ENCODE assay signal across 8 mouse cellular contexts in genomic region chr4:83525690-83526055, GRCm38 (mm10). TPM values are rescaled to one million over a fixed set of nuclear protein-coding genes. Genes with fewer than 3 reads are reported as not detected.
DNase-seq lines count a peak whose midpoint lies in the region; ATAC-seq and TF ChIP-seq lines count a peak whose summit lies in the region.

No protein-coding gene starts in this region.

- H3K27me3 ChIP-seq in heart, embryonic 15.5 days, result no peaks in the 10 kb centered on the region
- no peaks in the 10 kb centered on the region for H3K27me3 ChIP-seq in ES-Bruce4 (ENCODE audit: control insufficient read depth, insufficient read depth, low read length, poor library complexity, severe bottlenecking)
- H3K27me3 ChIP-seq in embryonic facial prominence, embryonic 10.5 days (replicated peaks; ENCODE audit: low read depth, poor library complexity, severe bottlenecking), result no peaks in the 10 kb centered on the region
- no peaks in the 10 kb centered on the region for H3K27me3 ChIP-seq in intestine, embryonic 15.5 days (replicated peaks)
- no peaks in the 10 kb centered on the region for H3K27me3 ChIP-seq in midbrain, embryonic 14.5 days (ENCODE audit: control insufficient read depth, insufficient read depth, low read length)

- peaks cover 8% of the 10 kb centered on the region; the same call in 1 of the 2 replicates for H3K4me1 ChIP-seq in heart, embryonic 15.5 days (replicated peaks)
- peaks cover 1% of the 10 kb centered on the region for H3K4me1 ChIP-seq in ES-Bruce4 (ENCODE audit: control insufficient read depth, insufficient read depth, low read length)
- H3K4me1 ChIP-seq in embryonic facial prominence, embryonic 10.5 days, result peaks cover 44% of the 10 kb centered on the region
- H3K4me1 ChIP-seq in intestine, embryonic 15.5 days (replicated peaks), result peaks cover 5% of the 10 kb centered on the region; the same call in 1 of the 2 replicates
- H3K4me1 ChIP-seq in midbrain, embryonic 14.5 days (ENCODE audit: control insufficient read depth, insufficient read depth, low read length), result peaks cover 3% of the 10 kb centered on the region; the same call in 1 of the 2 replicates

- peak overlapping the region; percentile 92 for H3K27ac ChIP-seq in heart, embryonic 15.5 days
- H3K27ac ChIP-seq in ES-Bruce4 (ENCODE audit: insufficient read depth, low read length), result peak overlapping the region; percentile 51; the same call in 1 of the 2 replicates
- H3K27ac ChIP-seq in embryonic facial prominence, embryonic 10.5 days (replicated peaks), result peak overlapping the region; percentile 98
- peak overlapping the region; percentile 72 for H3K27ac ChIP-seq in intestine, embryonic 15.5 days
- peak overlapping the region; percentile 99 for H3K27ac ChIP-seq in midbrain, embryonic 14.5 days (replicated peaks; ENCODE audit: low read depth, low read length)

- peak overlapping the region; percentile 96 for H3K4me2 ChIP-seq in heart, embryonic 15.5 days
- peak overlapping the region; percentile 83 for H3K4me2 ChIP-seq in intestine, embryonic 15.5 days (replicated peaks)
- H3K4me2 ChIP-seq in midbrain, embryonic 14.5 days (ENCODE audit: low read length), result peak overlapping the region; percentile 91

- H3K36me3 ChIP-seq in heart, embryonic 15.5 days, result no peaks in the 10 kb centered on the region
- no peaks in the 10 kb centered on the region for H3K36me3 ChIP-seq in ES-Bruce4 (ENCODE audit: control insufficient read depth, insufficient read depth, low read length, poor library complexity, severe bottlenecking)
- H3K36me3 ChIP-seq in embryonic facial prominence, embryonic 10.5 days (replicated peaks), result no peaks in the 10 kb centered on the region
- no peaks in the 10 kb centered on the region for H3K36me3 ChIP-seq in intestine, embryonic 15.5 days
- no peaks in the 10 kb centered on the region for H3K36me3 ChIP-seq in midbrain, embryonic 14.5 days (ENCODE audit: control insufficient read depth, insufficient read depth, low read length)

- 1% methylated on average over 18 of the region's 18 CpGs for WGBS in heart, embryonic 15.5 days
- 0% methylated on average over 18 of the region's 18 CpGs for WGBS in embryonic facial prominence, embryonic 10.5 days
- WGBS in intestine, embryonic 15.5 days, result 0% methylated on average over 18 of the region's 18 CpGs
- WGBS in midbrain, embryonic 14.5 days, result under 1% methylated on average over 18 of the region's 18 CpGs

- peak overlapping the region; percentile 87 for H3K4me3 ChIP-seq in heart, embryonic 15.5 days
- H3K4me3 ChIP-seq in ES-Bruce4 (ENCODE audit: low read depth, low read length), result peak overlapping the region; percentile 82
- peak overlapping the region; percentile 78 for H3K4me3 ChIP-seq in embryonic facial prominence, embryonic 10.5 days
- H3K4me3 ChIP-seq in intestine, embryonic 15.5 days (replicated peaks), result peak overlapping the region; percentile 63
- peak overlapping the region; percentile 80 for H3K4me3 ChIP-seq in midbrain, embryonic 14.5 days (replicated peaks; ENCODE audit: low read depth, low read length)

- ATAC-seq in heart, embryonic 15.5 days (replicated peaks; ENCODE audit: insufficient number of reproducible peaks, insufficient read depth, low FRiP score, low read depth), result peak; percentile 60
- peak; percentile 80 for ATAC-seq in intestine, embryonic 15.5 days
- ATAC-seq in midbrain, embryonic 14.5 days (ENCODE audit: low FRiP score, low TSS enrichment), result peak; percentile 73

- 0 out of 2 replicates have a peak, but pooled peaks cover 3% of the 10 kb centered on the region for H3K9me3 ChIP-seq in heart, embryonic 15.5 days (replicated peaks)
- H3K9me3 ChIP-seq in ES-Bruce4 (replicated peaks; ENCODE audit: control insufficient read depth, insufficient read depth, low read length, poor library complexity, severe bottlenecking), result no peaks in the 10 kb centered on the region
- H3K9me3 ChIP-seq in embryonic facial prominence, embryonic 10.5 days, result no peaks in the 10 kb centered on the region
- H3K9me3 ChIP-seq in intestine, embryonic 15.5 days, result no peaks in the 10 kb centered on the region
- H3K9me3 ChIP-seq in midbrain, embryonic 14.5 days (ENCODE audit: control insufficient read depth, low read length), result no peaks in the 10 kb centered on the region

- no peak for TF ChIP-seq POLR2A in ES-Bruce4 (IDR thresholded peaks at IDR 0.05; ENCODE audit: insufficient read depth, low read length)

- peak overlapping the region; percentile 83 for H3K9ac ChIP-seq in heart, embryonic 15.5 days
- H3K9ac ChIP-seq in ES-Bruce4 (ENCODE audit: low read depth, poor library complexity, severe bottlenecking), result peak overlapping the region; percentile 47
- H3K9ac ChIP-seq in intestine, embryonic 15.5 days, result peak overlapping the region; percentile 66
- peak overlapping the region; percentile 85 for H3K9ac ChIP-seq in midbrain, embryonic 14.5 days (replicated peaks; ENCODE audit: low read length)

- no peak for DNase-seq in heart, adult 18-20 months
- DNase-seq in embryonic facial prominence, embryonic 10.5 days (ENCODE audit: low spot score), result peak; percentile 67
- peak; percentile 59 for DNase-seq in midbrain, embryonic 14.5 days
- DNase-seq in ovary, postnatal 10 days (ENCODE audit: low spot score), result no peak
- DNase-seq in adrenal gland, adult (ENCODE audit: inconsistent age in 2 of 2, low spot score in 1 of 2), result no peak

- TF ChIP-seq EP300 in ES-Bruce4 (IDR thresholded peaks at IDR 0.05; ENCODE audit: insufficient read depth, low read depth, low read length), result 0 out of 2 replicates have a peak, but pooled peaks have one; percentile 20

- no peak for TF ChIP-seq CTCF in ES-Bruce4 (IDR thresholded peaks at IDR 0.05; ENCODE audit: low read depth, low read length)

RNA-seq across cellular contexts. Expression of gene Ccdc171, which starts 0.3 kb away (rescaled TPM):
- 3.3 and 3.6 TPM in 2 replicates for polyA plus RNA-seq in heart, embryonic 15.5 days (2015; fragmentation: Nextera tagmentation; extraction: Ambion mirVana)
- 1 to 10 TPM in 1 of 2 experiments, under 1 TPM in 1; 0.52 to 1.2 TPM for total RNA-seq in heart, adult 18-20 months (2021)
- polyA plus RNA-seq in ES-Bruce4 (2011; ENCODE audit: insufficient read depth, insufficient read length, low read depth, missing spikeins), result 8.7 and 9.2 TPM in 2 replicates
- 5.5 and 6.1 TPM in 2 replicates for polyA plus RNA-seq in embryonic facial prominence, embryonic 10.5 days (2016; fragmentation: Nextera tagmentation; extraction: Ambion mirVana)
- polyA plus RNA-seq in intestine, embryonic 15.5 days (2015; fragmentation: Nextera tagmentation; extraction: Ambion mirVana), result 2.4 and 3.0 TPM in 2 replicates
- polyA plus RNA-seq in midbrain, embryonic 14.5 days (2014; fragmentation: Nextera tagmentation; extraction: Ambion mirVana), result 3.5 and 4.7 TPM in 2 replicates

RNA-seq across cellular contexts. Expression of gene Psip1, which starts 39.4 kb away (rescaled TPM):
- polyA plus RNA-seq in heart, embryonic 15.5 days (2015; fragmentation: Nextera tagmentation; extraction: Ambion mirVana), result 74.2 and 75.4 TPM in 2 replicates
- total RNA-seq in heart, adult 18-20 months (2021), result 10 to 100 TPM; 17.5 to 21.6 TPM
- polyA plus RNA-seq in ES-Bruce4 (2011; ENCODE audit: insufficient read depth, insufficient read length, low read depth, missing spikeins), result 434 and 464 TPM in 2 replicates
- polyA plus RNA-seq in embryonic facial prominence, embryonic 10.5 days (2016; fragmentation: Nextera tagmentation; extraction: Ambion mirVana), result 259 and 278 TPM in 2 replicates
- polyA plus RNA-seq in intestine, embryonic 15.5 days (2015; fragmentation: Nextera tagmentation; extraction: Ambion mirVana), result 78.5 and 94.9 TPM in 2 replicates
- 381 and 396 TPM in 2 replicates for polyA plus RNA-seq in midbrain, embryonic 14.5 days (2014; fragmentation: Nextera tagmentation; extraction: Ambion mirVana)

Comparison
In these comparisons a context has a peak if more than half of its experiments do, and no peak if none do; other contexts are left out.
1. DNase-seq: peak in embryonic facial prominence, embryonic 10.5 days (single experiment) and midbrain, embryonic 14.5 days (single experiment); none in heart, adult 18-20 months (0 of 2), ovary, postnatal 10 days (single experiment) and adrenal gland, adult (0 of 2).
2. Peak in every context shown above with its lines, with median percentiles within 50 percentile points of each other: ATAC-seq, H3K27ac ChIP-seq, H3K4me2 ChIP-seq, H3K4me3 ChIP-seq and H3K9ac ChIP-seq.